Mouse (Mus musculus): Measurements from ENCODE around the gene Prkn. TPM values are rescaled to one million over a fixed set of nuclear protein-coding genes. Genes with fewer than 3 reads are reported as not detected.
A peak's percentile ranks its signal among the peaks of the same experiment; 100 is the strongest.

Prkn gene
- polyA plus RNA-seq, 1 experiment from 2014 or later, result 2.8 TPM

GRCm38 (mm10) chr17:12090261-12090927 is 1250.2 kb downstream of the Prkn start:
- H3K4me3 ChIP-seq (ENCODE audit: low read depth, low read length), result no peak overlapping the region
- no peak for ATAC-seq

GRCm38 (mm10) chr17:12092901-12093564 is 1252.8 kb downstream of the Prkn start:
- Histone ChIP-seq H3K9me3 (ENCODE audit: low read length) (no peaks in the 10 kb centered on the region), H3K9ac (replicated peaks; ENCODE audit: low read depth) (no peak overlapping the region), H3K36me3 (ENCODE audit: insufficient read depth, low read length) (no peaks in the 10 kb centered on the region), H3K4me3 (ENCODE audit: low read depth, low read length) (no peak overlapping the region), H3K4me2 (replicated peaks; ENCODE audit: low read depth, low read length) (no peak overlapping the region), H3K4me1 (ENCODE audit: insufficient read depth, low read depth, low read length) (no peaks in the 10 kb centered on the region), H3K27me3 (replicated peaks; ENCODE audit: insufficient read depth, low read length) (no peaks in the 10 kb centered on the region), H3K27ac (ENCODE audit: low read length) (no peak overlapping the region)
- TF ChIP-seq CTCF (IDR thresholded peaks at IDR 0.05) (no peak), EP300 (IDR thresholded peaks at IDR 0.05) (no peak)
- 76% methylated on average over 6 of the region's 6 CpGs for WGBS
- ATAC-seq, result no peak
- no peak for DNase-seq (ENCODE audit: low spot score)

More at GRCm38 (mm10) chr17:12090261-12090927, 1250.2 kb downstream of the Prkn start:
- H3K36me3 ChIP-seq (ENCODE audit: insufficient read depth, low read length), result no peaks in the 10 kb centered on the region
- no peaks in the 10 kb centered on the region for H3K27me3 ChIP-seq (replicated peaks; ENCODE audit: insufficient read depth, low read length)
- H3K4me2 ChIP-seq (replicated peaks; ENCODE audit: low read depth, low read length), result no peak overlapping the region
- no peak for TF ChIP-seq CTCF (IDR thresholded peaks at IDR 0.05)
- TF ChIP-seq EP300 (IDR thresholded peaks at IDR 0.05), result no peak
- no peaks in the 10 kb centered on the region for H3K9me3 ChIP-seq (ENCODE audit: low read length)
- no peak overlapping the region for H3K9ac ChIP-seq (replicated peaks; ENCODE audit: low read depth)
- H3K27ac ChIP-seq (ENCODE audit: low read length), result no peak overlapping the region
- H3K4me1 ChIP-seq (ENCODE audit: insufficient read depth, low read depth, low read length), result no peaks in the 10 kb centered on the region
- 72% methylated on average over 5 of the region's 5 CpGs for WGBS
- DNase-seq (ENCODE audit: low spot score), result no peak

- DNase-seq (ENCODE audit: low spot score) (no peak), ATAC-seq (no peak)
- 100% methylated on average over 1 of the region's 1 CpGs for WGBS
- Histone ChIP-seq H3K27ac (ENCODE audit: low read length) (peak overlapping the region; percentile 71), H3K9me3 (ENCODE audit: low read length) (no peaks in the 10 kb centered on the region), H3K9ac (replicated peaks; ENCODE audit: low read depth) (no peak overlapping the region), H3K4me2 (replicated peaks; ENCODE audit: low read depth, low read length) (no peak overlapping the region), H3K4me1 (ENCODE audit: insufficient read depth, low read depth, low read length) (no peaks in the 10 kb centered on the region), H3K36me3 (ENCODE audit: insufficient read depth, low read length) (no peaks in the 10 kb centered on the region), H3K27me3 (replicated peaks; ENCODE audit: insufficient read depth, low read length) (no peaks in the 10 kb centered on the region), H3K4me3 (ENCODE audit: low read depth, low read length) (no peak overlapping the region)
- TF ChIP-seq EP300 (IDR thresholded peaks at IDR 0.05), result no peak
- TF ChIP-seq CTCF (IDR thresholded peaks at IDR 0.05), result no peak
These were observed 1253.8 kb downstream of the Prkn start for GRCm38 (mm10) chr17:12094016-12094415.

- Histone ChIP-seq H3K4me1 (ENCODE audit: insufficient read depth, low read depth, low read length) (no peaks in the 10 kb centered on the region), H3K9me3 (ENCODE audit: low read length) (no peaks in the 10 kb centered on the region), H3K27me3 (replicated peaks; ENCODE audit: insufficient read depth, low read length) (no peaks in the 10 kb centered on the region), H3K36me3 (ENCODE audit: insufficient read depth, low read length) (no peaks in the 10 kb centered on the region), H3K27ac (ENCODE audit: low read length) (peak overlapping the region; percentile 71), H3K4me2 (replicated peaks; ENCODE audit: low read depth, low read length) (0 out of 2 replicates have a peak overlapping the region, but pooled peaks have one; percentile 11), H3K4me3 (ENCODE audit: low read depth, low read length) (no peak overlapping the region), H3K9ac (replicated peaks; ENCODE audit: low read depth) (no peak overlapping the region)
- DNase-seq (ENCODE audit: low spot score) (peak; percentile 95), ATAC-seq (peak; percentile 95)
- TF ChIP-seq CTCF (IDR thresholded peaks at IDR 0.05) (no peak), EP300 (IDR thresholded peaks at IDR 0.05) (peak; percentile 83; the same call in 1 of the 2 replicates)
- WGBS, result 50% methylated on average over 9 of the region's 9 CpGs
These were observed 1254.8 kb downstream of the Prkn start for GRCm38 (mm10) chr17:12094827-12095590.

GRCm38 (mm10) chr17:12099415-12099814 is 1259.2 kb downstream of the Prkn start:
- ATAC-seq (no peak), DNase-seq (ENCODE audit: low spot score) (no peak)
- Histone ChIP-seq H3K4me1 (ENCODE audit: insufficient read depth, low read depth, low read length) (no peaks in the 10 kb centered on the region), H3K27me3 (replicated peaks; ENCODE audit: insufficient read depth, low read length) (no peaks in the 10 kb centered on the region), H3K4me2 (replicated peaks; ENCODE audit: low read depth, low read length) (no peak overlapping the region), H3K9me3 (ENCODE audit: low read length) (no peaks in the 10 kb centered on the region), H3K27ac (ENCODE audit: low read length) (no peak overlapping the region), H3K36me3 (ENCODE audit: insufficient read depth, low read length) (no peaks in the 10 kb centered on the region), H3K4me3 (ENCODE audit: low read depth, low read length) (no peak overlapping the region), H3K9ac (replicated peaks; ENCODE audit: low read depth) (no peak overlapping the region)
- no peak for TF ChIP-seq CTCF (IDR thresholded peaks at IDR 0.05)
- no peak for TF ChIP-seq EP300 (IDR thresholded peaks at IDR 0.05)

GRCm38 (mm10) chr17:12102326-12102725 is 1262.1 kb downstream of the Prkn start:
- Histone ChIP-seq H3K27ac (ENCODE audit: low read length) (no peak overlapping the region), H3K9me3 (ENCODE audit: low read length) (no peaks in the 10 kb centered on the region), H3K9ac (replicated peaks; ENCODE audit: low read depth) (no peak overlapping the region), H3K4me3 (ENCODE audit: low read depth, low read length) (no peak overlapping the region), H3K4me2 (replicated peaks; ENCODE audit: low read depth, low read length) (no peak overlapping the region), H3K4me1 (ENCODE audit: insufficient read depth, low read depth, low read length) (no peaks in the 10 kb centered on the region), H3K27me3 (replicated peaks; ENCODE audit: insufficient read depth, low read length) (no peaks in the 10 kb centered on the region), H3K36me3 (ENCODE audit: insufficient read depth, low read length) (no peaks in the 10 kb centered on the region)
- no peak for TF ChIP-seq EP300 (IDR thresholded peaks at IDR 0.05)
- TF ChIP-seq CTCF (IDR thresholded peaks at IDR 0.05), result no peak
- ATAC-seq (no peak), DNase-seq (ENCODE audit: low spot score) (no peak)
- 91% methylated on average over 10 of the region's 10 CpGs for WGBS

Data from lung, postnatal 0 days (tissue).